Mouse (Mus musculus): ENCODE results near the gene 4833420G17Rik.
"Not testable (repeated sequence)": the region's sequence is repeated elsewhere in the genome, so short reads cannot be mapped to it uniquely, and the experiment has no call there.

4833420G17Rik gene

DNA sequence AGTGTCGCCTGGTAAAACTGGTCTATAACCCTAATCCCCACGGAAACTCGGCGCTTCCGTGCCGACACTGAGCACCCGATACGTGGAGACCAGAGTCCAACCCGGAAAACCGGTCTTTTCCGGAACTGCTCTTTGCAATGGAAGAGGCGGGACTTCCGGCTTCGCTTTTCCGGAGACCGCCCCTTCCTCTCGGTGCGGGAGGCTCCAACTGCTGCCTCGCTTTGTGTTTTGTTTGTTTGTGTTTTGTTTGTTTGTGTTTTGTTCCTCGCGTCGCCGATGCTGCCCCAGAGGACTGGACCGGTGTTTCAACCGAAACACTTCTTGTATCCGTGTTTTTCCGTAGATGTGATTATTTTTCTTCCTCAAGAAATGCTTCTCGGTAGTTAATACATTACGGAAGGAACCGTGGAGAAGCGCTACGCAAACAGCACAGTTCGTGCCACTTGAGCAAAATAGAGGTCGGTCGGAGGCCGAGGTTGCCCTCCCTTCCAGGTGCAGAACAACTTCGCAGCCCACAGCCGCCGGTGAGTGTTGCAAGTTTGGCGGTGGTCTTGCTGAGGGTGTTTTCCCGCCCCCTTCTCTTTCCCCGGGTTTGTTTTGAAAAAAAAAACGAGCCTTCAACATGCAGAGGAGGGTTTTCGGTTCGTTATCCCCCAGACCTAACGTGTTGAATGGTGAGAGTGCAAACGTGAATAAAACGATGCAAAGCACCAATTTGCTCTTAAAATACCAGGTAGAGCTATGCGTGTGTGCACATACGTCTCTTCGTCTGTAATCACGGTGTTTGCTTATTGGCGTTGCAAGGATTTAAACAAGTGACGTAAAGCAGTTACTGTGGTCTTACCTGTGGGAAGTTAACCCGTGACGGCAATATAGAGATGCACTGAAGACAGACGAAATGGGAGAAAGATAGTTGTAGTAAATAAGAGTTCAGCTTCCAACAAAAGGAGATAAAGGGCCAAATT is at the start of gene 4833420G17Rik:
Gene 4833420G17Rik (plus strand): TSS at position 173 of the 965 bp plus-strand sequence.
- DNase-seq (ENCODE audit: low spot score), result peak; percentile 75

DNA sequence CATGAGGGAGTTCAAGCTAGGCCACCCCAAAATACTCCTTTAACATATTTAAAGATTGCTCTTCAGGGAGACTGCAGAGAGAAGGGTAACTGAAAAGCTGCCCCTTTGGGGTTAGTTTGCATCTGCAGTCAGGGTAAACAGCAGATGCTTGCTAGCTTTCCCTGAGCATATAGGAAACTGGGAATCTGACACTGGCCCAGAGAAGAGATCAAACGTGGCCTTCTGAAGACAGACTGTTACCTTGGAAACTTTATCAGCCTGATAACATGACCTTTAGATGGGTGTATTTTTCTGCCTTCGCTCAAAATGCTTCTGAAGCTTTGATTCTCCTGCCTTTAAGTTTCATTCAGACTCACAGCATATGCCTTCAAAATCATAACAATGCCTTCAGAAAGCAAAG is 49.5 kb upstream of the 4833420G17Rik start:
- no peak for DNase-seq (ENCODE audit: low spot score)

DNA sequence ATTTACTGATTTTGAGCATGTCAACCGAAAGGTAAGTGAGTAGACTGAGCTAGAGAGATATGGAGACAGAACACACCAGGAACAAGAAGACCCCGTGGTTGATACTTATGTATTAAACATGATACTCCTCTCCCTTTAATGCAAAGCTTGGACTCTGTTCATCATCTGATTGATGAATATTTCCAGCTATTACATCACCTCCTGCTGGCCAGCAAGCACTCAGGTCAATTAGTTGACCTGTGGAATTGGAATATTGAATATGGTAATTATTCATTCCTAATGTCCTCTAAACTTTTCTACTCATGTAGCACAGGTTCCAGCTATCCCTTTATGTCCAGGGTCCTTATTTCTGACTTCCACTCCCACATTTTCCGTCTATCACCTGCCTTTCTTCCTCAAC is 44.1 kb upstream of the 4833420G17Rik start:
- DNase-seq (ENCODE audit: low spot score), result no peak

DNA sequence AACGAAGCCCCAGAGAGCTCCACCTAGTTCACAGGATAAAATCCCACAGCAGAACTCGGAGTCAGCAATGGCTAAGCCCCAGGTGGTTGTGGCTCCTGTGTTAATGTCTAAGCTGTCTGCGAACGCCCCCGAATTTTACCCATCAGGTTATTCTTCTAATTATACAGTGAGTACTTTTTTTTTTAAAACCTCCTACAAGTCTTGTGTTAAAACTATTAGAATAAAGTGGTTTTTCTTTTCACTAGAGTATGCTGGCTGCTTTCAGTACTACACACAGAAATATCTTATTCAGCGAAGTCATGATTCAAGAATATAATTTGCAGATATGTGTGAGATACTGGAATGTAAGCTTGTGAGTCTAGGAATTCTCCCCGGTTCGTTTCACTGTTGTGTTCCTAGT is 32.4 kb upstream of the 4833420G17Rik start:
- DNase-seq (ENCODE audit: low spot score), result no peak

DNA sequence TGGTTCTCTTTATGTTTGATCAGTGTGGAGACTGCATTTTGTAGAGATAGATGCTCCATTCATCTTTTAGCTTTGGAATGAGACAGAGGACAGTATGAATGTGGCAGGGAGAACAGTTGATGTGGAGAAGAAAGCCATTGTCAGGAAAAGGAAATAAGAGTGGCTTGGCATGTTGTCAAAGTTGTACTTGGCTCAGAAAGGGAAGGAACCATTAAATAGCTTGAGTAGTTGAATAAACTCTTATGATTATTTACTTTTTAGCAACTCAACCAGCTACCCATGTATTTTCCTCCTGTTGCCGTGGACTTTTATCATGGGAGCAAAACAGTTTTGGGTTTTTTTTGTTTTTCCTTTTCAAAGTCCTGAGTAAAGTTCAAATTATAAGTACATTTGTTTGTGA is 30.5 kb upstream of the 4833420G17Rik start:
- DNase-seq (ENCODE audit: low spot score), result no peak

DNA sequence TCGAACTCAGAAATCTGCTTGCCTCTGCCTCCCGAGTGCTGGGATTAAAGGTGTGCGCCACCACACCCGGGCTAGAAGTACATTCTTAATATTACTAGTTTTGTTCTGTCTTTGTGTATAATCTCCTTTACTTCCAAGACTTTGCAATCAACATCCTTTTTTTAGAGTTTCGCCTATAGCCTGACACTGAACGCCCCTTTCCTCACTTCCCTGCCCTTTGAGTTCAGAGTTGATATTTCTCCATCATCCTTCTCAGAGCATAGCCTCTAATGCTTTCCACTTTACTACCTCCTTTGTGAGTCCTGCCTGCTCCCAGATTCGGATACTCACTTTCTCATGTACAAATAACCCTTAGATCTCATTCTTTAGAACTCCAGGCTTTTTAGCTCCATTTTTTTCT is 28.2 kb upstream of the 4833420G17Rik start:
- no peak for DNase-seq (ENCODE audit: low spot score)

DNA sequence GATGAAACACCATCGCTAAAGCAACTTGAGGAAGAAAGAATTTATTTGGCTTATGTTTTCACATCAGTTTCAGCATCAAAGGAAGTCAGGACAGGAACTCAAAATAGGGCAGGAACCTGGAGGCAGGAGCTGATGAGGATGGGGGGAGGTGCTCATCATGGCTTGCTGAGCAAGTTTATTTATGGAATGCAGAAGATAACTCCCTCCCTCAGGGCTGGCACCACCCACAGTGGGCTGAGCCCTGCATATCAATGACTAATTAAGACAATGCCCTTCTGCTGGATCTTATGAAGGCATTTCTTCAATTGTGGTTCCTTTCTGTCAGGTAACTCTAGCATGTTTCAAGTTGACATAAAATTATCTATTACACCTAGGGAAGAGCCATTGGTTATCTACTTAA is 20.3 kb upstream of the 4833420G17Rik start:
- no peak for DNase-seq (ENCODE audit: low spot score)

DNA sequence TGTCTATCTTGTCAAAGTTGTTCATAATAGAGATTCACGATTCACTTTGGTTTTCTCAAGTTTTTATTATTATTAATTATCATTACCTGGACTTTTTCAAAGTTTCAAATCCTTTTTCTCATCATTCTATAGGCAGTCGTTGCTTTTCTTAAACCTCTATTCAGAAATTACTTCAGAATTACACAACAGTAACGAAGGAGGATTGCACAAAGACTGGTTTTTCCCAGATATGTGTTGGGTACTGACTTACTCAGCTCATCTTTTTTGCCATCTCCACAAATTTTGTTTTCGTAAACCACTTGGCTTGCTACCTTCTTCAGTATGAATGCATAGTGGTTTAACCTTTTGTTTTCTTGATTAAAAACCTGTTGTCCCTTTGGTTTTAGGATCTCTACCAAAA is 9.0 kb upstream of the 4833420G17Rik start:
- DNase-seq (ENCODE audit: low spot score), result no peak

DNA sequence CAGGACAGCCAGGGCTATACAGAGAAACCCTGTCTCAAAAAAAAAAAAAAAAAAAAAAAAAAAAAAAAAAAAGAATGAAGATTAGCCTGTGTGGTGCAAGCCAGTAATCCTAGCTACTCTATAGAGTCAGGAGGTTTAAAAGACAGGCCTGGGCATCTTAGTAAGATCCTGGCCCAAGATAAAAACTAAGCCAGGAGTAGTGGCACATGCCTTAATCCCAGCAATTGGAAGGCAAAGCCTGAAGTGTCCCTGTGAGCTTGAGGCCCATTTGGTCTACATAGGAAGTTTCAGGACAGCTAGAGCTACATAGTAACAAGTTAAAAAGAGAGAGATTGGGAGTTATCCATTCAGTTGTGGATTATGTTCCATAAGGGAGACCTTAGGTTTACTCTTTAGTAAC is 7.5 kb upstream of the 4833420G17Rik start:
- no peak for DNase-seq (ENCODE audit: low spot score)

DNA sequence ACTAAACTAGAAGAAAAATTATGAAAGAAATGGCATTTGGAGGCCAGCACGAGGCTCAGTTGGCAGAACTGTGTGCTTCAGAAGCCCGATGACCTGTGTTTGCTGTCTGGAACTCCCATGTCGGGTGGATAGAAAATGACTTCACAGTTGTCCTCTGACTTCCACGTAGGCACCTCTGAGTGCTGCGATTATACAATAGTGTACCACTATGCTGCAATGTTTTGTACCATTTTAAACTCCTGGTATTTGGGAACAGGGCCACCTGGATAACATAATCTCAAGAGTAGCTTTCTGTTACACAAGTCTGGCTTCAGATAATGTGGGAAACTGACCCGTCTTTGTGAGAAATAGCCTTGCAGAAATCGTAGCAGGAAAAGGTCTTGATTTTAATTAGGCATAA is 6.2 kb upstream of the 4833420G17Rik start:
- no peak for DNase-seq (ENCODE audit: low spot score)

DNA sequence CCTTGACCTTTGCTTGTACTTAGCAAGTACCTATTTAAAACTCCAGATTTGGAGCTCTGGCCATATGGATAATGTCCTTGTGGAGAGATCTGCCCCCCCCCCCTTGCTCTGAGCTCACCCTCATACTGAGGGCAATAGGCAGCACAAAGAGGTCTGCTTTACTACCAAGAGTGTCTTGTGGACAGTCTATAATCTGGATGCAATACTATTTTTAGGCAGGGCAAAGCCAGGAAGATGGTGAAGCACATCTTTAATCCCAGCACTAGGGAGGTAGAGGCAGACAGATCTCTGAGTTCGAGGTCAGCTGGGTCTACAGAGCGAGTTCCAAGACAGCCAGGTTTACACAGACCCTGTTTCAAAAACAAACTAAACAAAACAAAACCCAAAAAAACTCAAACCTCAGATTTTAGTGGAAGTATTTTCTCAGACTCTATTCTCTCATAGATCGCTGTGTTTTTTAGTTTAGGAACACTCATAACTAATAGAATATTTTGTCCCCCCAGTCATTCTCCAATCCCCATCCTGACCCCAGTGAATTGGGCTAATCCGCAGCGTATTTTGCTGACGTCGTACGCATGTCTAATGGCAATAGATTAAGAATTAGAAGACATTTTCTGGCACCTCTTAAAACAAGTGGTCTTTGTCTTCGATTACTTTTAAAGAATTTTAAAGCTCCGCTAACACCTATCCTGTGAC is 520 bp upstream of the 4833420G17Rik start:
- DNase-seq (ENCODE audit: low spot score), result no peak

DNA sequence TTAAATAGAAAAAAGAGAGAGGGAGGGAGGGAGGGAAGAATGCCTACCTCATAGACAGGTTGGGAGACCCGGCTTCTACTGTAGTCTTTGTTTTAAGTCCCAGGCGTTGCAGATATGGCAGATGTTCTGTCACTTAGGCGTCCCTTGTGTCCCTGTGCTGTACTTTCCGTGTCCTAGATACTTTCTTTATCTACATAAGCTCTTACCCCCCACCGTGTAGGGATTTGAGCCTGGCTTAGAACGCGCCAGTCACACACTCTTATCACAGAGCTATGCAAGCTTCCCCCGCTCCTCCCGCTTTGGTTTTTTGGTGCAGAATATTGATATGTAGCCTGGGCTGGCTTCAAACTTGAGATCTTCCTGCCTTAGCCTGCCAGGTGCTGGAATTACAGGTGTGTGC is 14.1 kb downstream of the 4833420G17Rik start:
- no peak for DNase-seq (ENCODE audit: low spot score)

DNA sequence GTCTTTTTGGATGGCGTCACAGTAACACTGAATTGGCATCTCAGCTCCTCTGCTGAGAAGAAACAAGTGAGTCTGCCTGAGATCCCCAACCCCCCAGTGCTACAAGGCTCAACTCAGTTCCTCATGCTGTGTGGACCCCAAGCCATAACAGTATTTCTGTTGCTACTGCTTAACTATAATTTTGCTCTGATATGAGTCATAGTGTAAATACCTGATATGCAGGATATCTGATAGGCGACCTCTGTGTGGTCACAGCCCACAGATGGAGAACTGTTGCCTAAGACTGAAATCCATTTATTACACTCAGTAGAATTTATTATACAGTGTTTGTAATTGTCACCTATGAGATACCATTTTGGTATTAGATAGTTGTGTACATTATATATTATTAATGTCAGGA is 15.2 kb downstream of the 4833420G17Rik start:
- no peak for DNase-seq (ENCODE audit: low spot score)

DNA sequence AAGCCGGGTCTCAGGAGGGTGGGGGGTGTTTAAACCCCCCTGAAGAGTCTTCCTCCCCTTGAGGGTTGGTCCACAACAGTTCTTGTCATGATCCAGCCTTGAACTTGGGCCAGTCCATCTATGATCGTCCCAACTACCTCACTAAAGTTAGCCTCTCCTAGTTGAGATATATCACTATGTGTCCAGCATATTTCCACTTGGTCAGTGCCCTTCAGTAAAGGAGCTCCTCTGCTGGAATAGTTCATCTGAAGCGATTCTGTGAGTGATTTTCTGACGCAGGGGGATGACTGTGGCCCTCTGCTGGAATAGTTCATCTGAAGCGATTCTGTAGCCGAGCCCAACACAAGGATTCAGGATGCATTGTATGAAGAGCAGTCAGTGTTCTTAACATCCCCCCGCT is 24.8 kb downstream of the 4833420G17Rik start:
- DNase-seq (ENCODE audit: low spot score), result no peak

DNA sequence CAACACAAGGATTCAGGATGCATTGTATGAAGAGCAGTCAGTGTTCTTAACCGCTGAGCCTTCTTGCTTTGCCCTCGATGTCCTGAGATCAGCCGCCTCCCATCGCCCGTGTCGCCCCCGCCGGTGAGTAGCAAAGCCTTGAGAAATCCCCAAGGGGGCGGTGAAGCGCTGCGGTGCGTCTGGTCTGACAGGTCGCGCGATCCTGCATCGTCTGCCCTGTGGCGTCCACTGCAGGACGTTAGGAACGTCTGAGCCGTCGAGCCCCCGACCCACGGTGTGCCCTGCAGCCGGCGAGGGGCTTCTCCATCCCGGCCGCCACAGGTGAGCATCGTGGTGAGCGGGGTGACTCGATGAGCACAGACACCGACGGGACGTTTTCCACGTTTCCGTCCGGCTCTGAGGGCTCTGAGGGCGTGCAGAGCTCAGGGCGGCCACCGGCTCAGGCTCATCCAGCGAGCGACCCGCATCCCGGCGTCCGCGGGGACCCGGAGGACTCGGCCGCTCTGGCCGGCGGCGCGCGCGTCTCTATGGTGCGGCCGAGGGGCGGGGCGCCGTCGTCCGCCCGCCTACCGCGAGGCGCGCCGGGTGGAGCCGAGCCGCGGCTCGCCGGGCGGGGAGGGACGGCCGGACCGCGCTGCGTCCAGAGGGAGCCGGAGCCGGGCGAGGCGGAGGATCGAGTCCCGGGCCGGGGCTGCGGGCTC is 25.5 kb downstream of the 4833420G17Rik start, which contains the start of the genes Tmem267 and 3110070M22Rik:
Gene Tmem267 (plus strand): TSS at position 160 of the 701 bp plus-strand sequence.
Gene 3110070M22Rik (minus strand): TSS at position 504 of the 701 bp plus-strand sequence.
- DNase-seq (ENCODE audit: low spot score), result peak; percentile 25

DNA sequence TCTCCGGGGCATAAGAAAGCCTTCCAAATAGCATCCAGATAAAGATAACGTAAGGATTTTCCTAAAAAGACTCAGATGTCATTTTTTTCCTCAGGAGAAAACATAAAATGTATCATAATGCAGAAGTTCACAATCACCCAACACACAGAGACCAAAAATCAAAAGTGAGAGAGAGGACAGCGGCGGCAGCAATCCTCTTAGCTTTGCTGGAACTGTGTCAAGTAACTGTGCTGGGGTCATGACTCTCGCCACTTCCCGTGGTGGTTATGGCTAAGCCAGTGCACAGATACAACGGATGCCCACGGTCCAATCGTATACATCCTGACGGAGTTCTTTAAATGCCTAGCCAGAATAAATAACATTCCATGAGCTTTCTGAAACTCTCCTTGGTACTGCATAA is 29.5 kb downstream of the 4833420G17Rik start:
- DNase-seq (ENCODE audit: low spot score), result not testable (repeated sequence)

DNA sequence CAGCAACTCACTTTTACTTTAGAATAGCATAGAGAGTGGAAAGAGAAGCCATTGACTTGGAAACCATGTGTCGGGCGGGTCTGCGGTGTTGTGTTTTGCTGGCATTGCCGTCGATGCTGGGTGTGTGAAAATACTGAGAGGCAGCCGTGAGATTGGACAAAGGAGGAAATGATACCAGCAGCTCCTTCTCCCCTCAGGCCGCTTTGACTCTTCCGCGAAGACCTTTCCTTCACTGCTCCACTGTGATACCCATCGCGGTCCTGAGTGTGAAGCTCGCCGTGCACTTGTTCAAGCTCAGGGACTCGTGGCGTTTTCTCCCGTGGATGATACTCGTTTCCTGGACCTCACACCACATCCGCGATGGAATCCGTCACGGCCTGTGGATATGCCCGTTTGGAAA is 32.4 kb downstream of the 4833420G17Rik start:
- not testable (repeated sequence) for DNase-seq (ENCODE audit: low spot score)
